9 mouse cellular contexts compared by ENCODE assay signal in the genomic region with DNA sequence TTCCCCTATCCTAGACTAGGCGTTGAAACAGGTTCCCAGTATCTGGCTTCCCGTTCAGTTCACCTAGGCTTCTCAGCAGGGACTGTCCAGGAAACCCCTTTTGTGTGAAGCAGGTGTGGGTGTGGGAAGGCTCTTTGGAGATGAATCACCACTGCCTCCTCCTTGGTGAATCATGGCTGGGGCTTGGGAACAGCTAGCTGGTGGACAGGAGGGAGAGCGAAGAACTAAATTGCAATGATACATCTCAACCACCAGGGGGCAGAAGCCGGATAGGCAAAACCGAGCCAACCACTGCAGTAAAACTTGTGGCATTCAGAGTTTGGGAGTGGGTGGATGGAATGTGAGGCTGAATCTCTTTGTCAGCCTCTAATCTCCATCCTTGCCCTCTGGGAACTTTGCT. TPM values are rescaled to one million over a fixed set of nuclear protein-coding genes. Genes with fewer than 3 reads are reported as not detected.
DNase-seq lines count a peak whose midpoint lies in the region; ATAC-seq and TF ChIP-seq lines count a peak whose summit lies in the region.
"Had no signal": no experiment of that assay in that cellular context is flagged by ENCODE, and none has a peak within 500 bp of the region (broad histone marks: within the 10 kb centered on the region; RNA-seq: fewer than 3 reads in every experiment).

No protein-coding gene starts in this region.

- TF ChIP-seq CTCF in gastrocnemius, adult 2 months (IDR thresholded peaks at IDR 0.05), result peak; percentile 90
- TF ChIP-seq CTCF in midbrain, postnatal 0 days (IDR thresholded peaks at IDR 0.05), result peak; percentile 85

- no peaks in the 10 kb centered on the region for H3K9me3 ChIP-seq in limb, embryonic 11.5 days (ENCODE audit: control insufficient read depth, low read length)
- no peaks in the 10 kb centered on the region for H3K9me3 ChIP-seq in midbrain, postnatal 0 days (ENCODE audit: low read length)
- H3K9me3 ChIP-seq: midbrain, embryonic 12.5 days had no signal

- no peak overlapping the region for H3K4me3 ChIP-seq in gastrocnemius, adult 2 months
- no peak overlapping the region for H3K4me3 ChIP-seq in limb, embryonic 11.5 days (ENCODE audit: low read depth, low read length)
- no peak overlapping the region for H3K4me3 ChIP-seq in midbrain, postnatal 0 days (ENCODE audit: low read depth, low read length)
- H3K4me3 ChIP-seq: midbrain, embryonic 12.5 days had no signal

- intact Hi-C loops in gastrocnemius, adult 2 months (cut with DNase I), result loop anchor here (1.0 to 10.0 kb wide), 4 partner anchors 30 to 122 kb away; a partner anchor contains a TSS

- no peak overlapping the region for H3K9ac ChIP-seq in limb, embryonic 11.5 days (ENCODE audit: low read length)
- H3K9ac ChIP-seq in midbrain, postnatal 0 days (replicated peaks; ENCODE audit: low read length, poor library complexity, severe bottlenecking), result no peak overlapping the region
- H3K9ac ChIP-seq: midbrain, embryonic 12.5 days had no signal

- H3K27ac ChIP-seq in gastrocnemius, adult 2 months, result peak overlapping the region; percentile 90
- H3K27ac ChIP-seq in limb, embryonic 11.5 days (replicated peaks; ENCODE audit: low read depth, low read length), result no peak overlapping the region
- H3K27ac ChIP-seq in midbrain, postnatal 0 days (ENCODE audit: low read depth, low read length), result no peak overlapping the region
- H3K27ac ChIP-seq: midbrain, embryonic 12.5 days had no signal

- H3K36me3 ChIP-seq in limb, embryonic 11.5 days (ENCODE audit: control insufficient read depth, insufficient read depth, low read length), result no peaks in the 10 kb centered on the region
- no peaks in the 10 kb centered on the region for H3K36me3 ChIP-seq in midbrain, postnatal 0 days (ENCODE audit: insufficient read depth, low read length)
- H3K36me3 ChIP-seq: midbrain, embryonic 12.5 days had no signal

- DNase-seq in cerebellum, adult 18-20 months, result peak; percentile 32 to 41
- peak; percentile 51 to 54 for DNase-seq in cerebellum, postnatal 14 days
- peak; percentile 65 for DNase-seq in gastrocnemius, adult 2 months
- DNase-seq in kidney, adult 8-10 months, result peak; percentile 36 to 38
- DNase-seq in limb, embryonic 11.5 days (ENCODE audit: low spot score), result peak; percentile 77
- peak; percentile 69 for DNase-seq in midbrain, postnatal 0 days (ENCODE audit: low spot score)
- peak; percentile 51 to 54 for DNase-seq in spleen, postnatal 36 days (ENCODE audit: low spot score in 2 of 2)

- H3K4me2 ChIP-seq in limb, embryonic 11.5 days (ENCODE audit: low read depth, severe bottlenecking), result no peak overlapping the region
- no peak overlapping the region for H3K4me2 ChIP-seq in midbrain, postnatal 0 days (ENCODE audit: low read depth, low read length, poor library complexity, severe bottlenecking)
- H3K4me2 ChIP-seq: midbrain, embryonic 12.5 days had no signal

- no peaks in the 10 kb centered on the region for H3K4me1 ChIP-seq in limb, embryonic 11.5 days (ENCODE audit: control insufficient read depth, insufficient read depth, low read length)
- no peaks in the 10 kb centered on the region for H3K4me1 ChIP-seq in midbrain, postnatal 0 days (ENCODE audit: insufficient read depth, low read length)
- H3K4me1 ChIP-seq: midbrain, embryonic 12.5 days had no signal

- WGBS in limb, embryonic 11.5 days, result 26% methylated on average over 5 of the region's 5 CpGs
- WGBS in midbrain, postnatal 0 days, result 30% methylated on average over 5 of the region's 5 CpGs

- ATAC-seq in cerebellum, adult (ENCODE audit: insufficient number of reproducible peaks, low FRiP score, low TSS enrichment), result no peak
- ATAC-seq in limb, embryonic 11.5 days (ENCODE audit: insufficient number of reproducible peaks, low FRiP score, low TSS enrichment, low read depth), result no peak
- no peak for ATAC-seq in midbrain, postnatal 0 days (ENCODE audit: low FRiP score)

- no peaks in the 10 kb centered on the region for H3K27me3 ChIP-seq in limb, embryonic 11.5 days (ENCODE audit: control insufficient read depth, insufficient read depth, low read length)
- no peaks in the 10 kb centered on the region for H3K27me3 ChIP-seq in midbrain, postnatal 0 days (ENCODE audit: insufficient read depth, low read length)
- H3K27me3 ChIP-seq: midbrain, embryonic 12.5 days had no signal

RNA-seq across cellular contexts. Expression of a gene that starts 4.5 kb away (rescaled TPM):
- total RNA-seq in gastrocnemius, adult 2 months (2021), result not detected
- polyA plus RNA-seq in limb, embryonic 11.5 days (2014; fragmentation: Nextera tagmentation; extraction: Ambion mirVana), result not detected in 2 replicates
- total RNA-seq in midbrain, postnatal 0 days (2014; rRNA removed), result not detected in 2 replicates
- not detected in 2 replicates for polyA plus RNA-seq in midbrain, postnatal 0 days (2015; fragmentation: Nextera tagmentation; extraction: Ambion mirVana)
- polyA plus RNA-seq: midbrain, embryonic 12.5 days had no signal

RNA-seq across cellular contexts. Expression of a gene that starts 16.1 kb away (rescaled TPM):
- not detected for total RNA-seq in gastrocnemius, adult 2 months (2021)
- polyA plus RNA-seq in limb, embryonic 11.5 days (2014; fragmentation: Nextera tagmentation; extraction: Ambion mirVana), result not detected in 2 replicates
- 1.6 TPM in 1 of 2 replicates, not detected in the other for total RNA-seq in midbrain, postnatal 0 days (2014; rRNA removed)
- not detected in 2 replicates for polyA plus RNA-seq in midbrain, postnatal 0 days (2015; fragmentation: Nextera tagmentation; extraction: Ambion mirVana)
- polyA plus RNA-seq: midbrain, embryonic 12.5 days had no signal

RNA-seq across cellular contexts. Expression of a gene that starts 18.0 kb away (rescaled TPM):
- 10 to 100 TPM in 1 of 2 experiments, 1 to 10 TPM in 1; 9.5 to 17.4 TPM for total RNA-seq in gastrocnemius, adult 2 months (2021)
- 0.72 and 1.0 TPM in 2 replicates for polyA plus RNA-seq in limb, embryonic 11.5 days (2014; fragmentation: Nextera tagmentation; extraction: Ambion mirVana)
- not detected in 2 replicates for total RNA-seq in midbrain, postnatal 0 days (2014; rRNA removed)
- 2.4 and 2.5 TPM in 2 replicates for polyA plus RNA-seq in midbrain, postnatal 0 days (2015; fragmentation: Nextera tagmentation; extraction: Ambion mirVana)

RNA-seq across cellular contexts. Expression of a gene that starts 22.7 kb away (rescaled TPM):
- 1 to 10 TPM in 1 of 2 experiments, not detected in 1; 2.7 TPM for total RNA-seq in gastrocnemius, adult 2 months (2021)
- polyA plus RNA-seq in limb, embryonic 11.5 days (2014; fragmentation: Nextera tagmentation; extraction: Ambion mirVana), result not detected in 2 replicates
- total RNA-seq in midbrain, postnatal 0 days (2014; rRNA removed), result not detected in 2 replicates
- polyA plus RNA-seq in midbrain, postnatal 0 days (2015; fragmentation: Nextera tagmentation; extraction: Ambion mirVana), result 0.43 TPM in 1 of 2 replicates, not detected in the other
- polyA plus RNA-seq: midbrain, embryonic 12.5 days had no signal

RNA-seq across cellular contexts. Expression of a gene that starts 25.2 kb away (rescaled TPM):
- total RNA-seq in gastrocnemius, adult 2 months (2021), result not detected
- polyA plus RNA-seq in limb, embryonic 11.5 days (2014; fragmentation: Nextera tagmentation; extraction: Ambion mirVana), result 0.43 TPM in 1 of 2 replicates, not detected in the other
- 0.19 and 3.5 TPM in 2 replicates for total RNA-seq in midbrain, postnatal 0 days (2014; rRNA removed)
- polyA plus RNA-seq in midbrain, postnatal 0 days (2015; fragmentation: Nextera tagmentation; extraction: Ambion mirVana), result 0.81 and 0.90 TPM in 2 replicates
- polyA plus RNA-seq: midbrain, embryonic 12.5 days had no signal

Comparison
In these comparisons a context has a peak if more than half of its experiments do, and no peak if none do; other contexts are left out.
1. RNA of a gene that starts 18.0 kb away (total RNA-seq): 9.5 to 17.4 TPM in gastrocnemius, adult 2 months; not detected in midbrain, postnatal 0 days; every median in the first group is over 10 times any median in the second.
2. Peak in every context shown above with its lines, with median percentiles within 50 percentile points of each other: DNase-seq.